Mouse (Mus musculus) intestine, postnatal 0 days (tissue): ENCODE measurements around the gene Nrg4. TPM values are rescaled to one million over a fixed set of nuclear protein-coding genes. Genes with fewer than 3 reads are reported as not detected.
"Not testable (repeated sequence)": the region's sequence is repeated elsewhere in the genome, so short reads cannot be mapped to it uniquely, and the experiment has no call there.

ENCODE experiments used
- ATAC-seq: fragments of 200-750 bp; cut with Nextera tagmentation; 2 replicates; pipeline ENCODE4 v1.8.0; 2017; ENCODE audit warnings: mild to moderate bottlenecking, moderate TSS enrichment, moderate library complexity
- H3K27ac ChIP-seq: fragments of 300-500 bp; sonication (generic); 2 replicates; pipeline ENCODE4 v1.5.1; 2014; ENCODE audit warnings: mild to moderate bottlenecking, low read depth, low read length, moderate library complexity
- H3K27me3 ChIP-seq: fragments of 300-500 bp; sonication (generic); replicated peaks from 2 replicates; pipeline ENCODE4 v1.6.1; 2014; ENCODE audit warnings: low read length, mixed read lengths; ENCODE audit not compliant: control insufficient read depth, insufficient read depth
- H3K36me3 ChIP-seq: fragments of 300-500 bp; sonication (generic); 2 replicates; pipeline ENCODE4 v1.6.1; 2014; ENCODE audit warnings: mild to moderate bottlenecking, moderate library complexity; ENCODE audit not compliant: control insufficient read depth, insufficient read depth
- H3K4me1 ChIP-seq: fragments of 300-500 bp; sonication (generic); replicated peaks from 2 replicates; pipeline ENCODE4 v1.6.1; 2014; ENCODE audit warnings: antibody characterized with exemption, low read length, mixed read lengths; ENCODE audit not compliant: control insufficient read depth, insufficient read depth
- H3K4me2 ChIP-seq: fragments of 300-500 bp; sonication (generic); replicated peaks from 2 replicates; pipeline ENCODE4 v1.6.1; 2014; ENCODE audit warnings: low read depth, mild to moderate bottlenecking, moderate library complexity
- H3K4me3 ChIP-seq: fragments of 300-500 bp; sonication (generic); 2 replicates; pipeline ENCODE4 v1.5.1; 2014; ENCODE audit warnings: low read depth, low read length
- H3K9ac ChIP-seq: fragments of 300-500 bp; sonication (generic); 2 replicates; pipeline ENCODE4 v1.6.1; 2014; ENCODE audit warnings: mild to moderate bottlenecking, low read depth, low read length
- H3K9me3 ChIP-seq: fragments of 300-500 bp; sonication (generic); 2 replicates; pipeline ENCODE4 v1.6.1; 2016; ENCODE audit warnings: mixed run types; ENCODE audit not compliant: control insufficient read depth
- CTCF ChIP-seq: sonication (generic); IDR thresholded peaks from 2 replicates; pipeline ENCODE4 v1.5.1; 2016; ENCODE audit warnings: low read depth, mild to moderate bottlenecking, control low read depth, antibody characterized with exemption, moderate library complexity
- WGBS: fragments of 180-500 bp; shearing (Covaris S2); extraction: QIAGEN DNeasy Blood & Tissue Kit; methylation state at CpG from one replicate; pipeline ENCODE4 v1.1.7; 2014; 5-methylcytosine and 5-hydroxymethylcytosine counted together
- polyA plus RNA-seq: library from polyadenylated mRNA; unstranded; fragments of >200 nt; fragmentation: Nextera tagmentation; extraction: Ambion mirVana; gene quantifications from 2 replicates; pipeline ENCODE4 v1.2.1, GENCODE M21; 2015

Nrg4 gene
- polyA plus RNA-seq, 1 experiment from 2014 or later = 4.9 TPM

DNA sequence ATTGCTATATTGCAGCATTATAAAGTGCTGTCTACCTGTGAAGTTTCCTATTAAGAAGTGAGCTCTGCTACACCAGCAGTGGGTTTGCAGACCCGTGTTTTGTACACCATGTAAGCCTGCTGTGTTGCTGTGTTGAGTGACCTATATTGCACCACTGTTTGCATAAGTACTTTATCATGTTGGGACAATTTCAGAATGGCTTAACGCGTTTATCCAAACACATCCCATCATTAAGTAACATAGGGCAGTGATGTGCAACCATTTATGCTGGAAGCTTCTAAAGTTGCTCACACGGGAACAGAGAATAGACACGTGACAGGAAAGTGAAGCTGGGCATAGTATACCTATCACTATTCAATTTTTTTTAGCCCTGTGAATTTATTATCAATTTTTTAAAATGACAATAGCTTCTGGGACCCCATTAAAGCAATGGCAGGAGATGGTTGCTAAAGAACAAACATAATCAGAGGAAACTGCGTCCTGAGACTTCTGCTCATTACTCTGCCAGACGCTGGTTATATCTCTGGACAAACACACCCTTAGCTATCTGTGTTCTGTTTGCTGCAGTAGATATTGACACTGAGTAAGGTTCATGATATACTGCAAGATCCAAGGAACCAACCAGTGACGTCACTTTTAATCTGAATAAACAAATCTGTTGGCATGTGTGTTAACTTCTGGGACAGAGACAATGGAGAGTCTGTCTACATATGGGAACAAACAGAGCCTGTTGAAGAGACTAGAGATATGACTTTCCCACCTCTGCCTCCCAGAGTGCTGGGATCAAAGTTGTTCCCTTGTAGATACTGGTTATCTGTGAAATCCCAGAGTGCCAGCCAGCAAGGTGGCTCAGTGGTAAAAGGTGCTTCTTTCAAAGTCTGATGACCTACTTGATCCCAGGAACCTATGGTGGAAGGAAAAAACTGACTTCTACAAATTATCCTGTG, 62.0 kb downstream of the Nrg4 start:
- H3K36me3 ChIP-seq = no peaks in the 10 kb centered on the region
- H3K9ac ChIP-seq = no peak overlapping the region
- H3K9me3 ChIP-seq = no peaks in the 10 kb centered on the region
- whole genome bisulfite sequencing = 29% methylated on average over 8 of the region's 8 CpGs
- ATAC-seq = peak; percentile 88
- no peaks in the 10 kb centered on the region for H3K27me3 ChIP-seq
- H3K27ac ChIP-seq = no peak overlapping the region
- no peaks in the 10 kb centered on the region for H3K4me1 ChIP-seq
- H3K4me3 ChIP-seq = no peak overlapping the region
- no peak overlapping the region for H3K4me2 ChIP-seq
- no peak for TF ChIP-seq CTCF

DNA sequence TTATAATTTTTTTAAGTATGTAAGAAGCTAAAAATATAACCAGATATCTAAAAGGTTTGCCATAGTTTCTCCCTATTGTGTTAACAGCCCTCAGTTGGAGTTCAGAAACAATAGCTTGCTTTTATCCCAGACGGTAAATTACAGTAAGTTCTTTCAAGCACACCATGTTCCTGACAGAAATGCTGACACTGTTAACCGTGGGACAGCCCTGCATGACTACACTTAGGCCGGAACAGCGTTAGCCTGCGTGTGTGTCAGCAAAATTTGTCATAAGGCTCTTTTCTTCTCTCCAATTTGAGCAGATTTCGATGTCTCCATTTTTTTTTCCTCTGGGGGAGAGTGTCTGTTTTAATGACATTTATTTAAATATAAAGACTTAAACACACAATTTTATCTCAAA, 66.9 kb downstream of the Nrg4 start:
- no peaks in the 10 kb centered on the region for H3K9me3 ChIP-seq
- H3K36me3 ChIP-seq = no peaks in the 10 kb centered on the region
- H3K4me2 ChIP-seq = no peak overlapping the region
- 64% methylated on average over 6 of the region's 6 CpGs for WGBS
- no peaks in the 10 kb centered on the region for H3K4me1 ChIP-seq
- H3K27me3 ChIP-seq = no peaks in the 10 kb centered on the region
- no peak overlapping the region for H3K9ac ChIP-seq
- H3K4me3 ChIP-seq = no peak overlapping the region
- no peak for TF ChIP-seq CTCF
- no peak for ATAC-seq
- H3K27ac ChIP-seq = no peak overlapping the region

DNA sequence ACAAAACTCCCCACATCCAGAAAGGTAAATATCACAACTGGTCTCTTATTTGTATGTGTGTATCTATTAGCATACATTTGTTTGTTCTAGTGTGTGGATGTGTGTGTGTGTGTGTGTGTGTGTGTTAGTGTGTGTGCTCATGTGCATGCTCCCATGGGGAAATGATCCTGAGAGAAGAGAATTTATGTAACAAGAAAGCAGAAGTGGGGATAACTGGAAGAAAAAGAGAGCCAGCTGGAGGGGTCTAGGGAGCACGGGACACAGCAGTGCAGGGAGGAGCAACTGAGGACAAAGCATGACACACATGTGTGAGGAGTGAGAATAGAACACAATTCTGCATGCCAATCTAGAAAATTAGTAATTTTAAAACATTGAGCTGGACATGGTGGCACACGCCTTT, 69.5 kb downstream of the Nrg4 start:
- H3K4me2 ChIP-seq = no peak overlapping the region
- no peaks in the 10 kb centered on the region for H3K36me3 ChIP-seq
- no peaks in the 10 kb centered on the region for H3K9me3 ChIP-seq
- no peaks in the 10 kb centered on the region for H3K27me3 ChIP-seq
- no peak for TF ChIP-seq CTCF
- WGBS = 88% methylated on average over 2 of the region's 2 CpGs
- H3K4me1 ChIP-seq = no peaks in the 10 kb centered on the region
- no peak for ATAC-seq
- no peak overlapping the region for H3K9ac ChIP-seq
- no peak overlapping the region for H3K4me3 ChIP-seq
- no peak overlapping the region for H3K27ac ChIP-seq

DNA sequence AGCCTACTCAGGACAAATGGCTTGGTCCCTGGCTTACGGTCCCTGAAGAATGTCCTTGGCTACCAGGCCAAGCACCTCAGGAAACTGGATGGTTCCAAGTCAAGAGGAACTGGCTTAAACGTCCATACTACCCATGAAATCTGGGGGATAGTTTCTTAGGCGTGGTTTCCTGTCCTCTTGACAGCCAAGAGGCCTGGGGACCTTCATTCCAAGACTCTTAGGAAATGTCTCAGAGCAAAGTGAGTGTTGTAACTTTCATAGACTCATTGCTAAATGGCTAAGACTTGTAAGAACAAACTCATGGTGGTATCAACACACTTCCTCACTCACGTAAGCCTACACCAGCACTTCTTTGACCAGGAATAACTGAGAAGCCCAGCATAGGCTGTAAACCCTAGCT, 71.0 kb downstream of the Nrg4 start:
- no peak overlapping the region for H3K27ac ChIP-seq
- no peaks in the 10 kb centered on the region for H3K9me3 ChIP-seq
- H3K36me3 ChIP-seq = no peaks in the 10 kb centered on the region
- no peak overlapping the region for H3K4me3 ChIP-seq
- no peak overlapping the region for H3K4me2 ChIP-seq
- TF ChIP-seq CTCF = no peak
- no peaks in the 10 kb centered on the region for H3K27me3 ChIP-seq
- no peaks in the 10 kb centered on the region for H3K4me1 ChIP-seq
- ATAC-seq = no peak
- no peak overlapping the region for H3K9ac ChIP-seq
- WGBS = 60% methylated on average over 4 of the region's 4 CpGs

DNA sequence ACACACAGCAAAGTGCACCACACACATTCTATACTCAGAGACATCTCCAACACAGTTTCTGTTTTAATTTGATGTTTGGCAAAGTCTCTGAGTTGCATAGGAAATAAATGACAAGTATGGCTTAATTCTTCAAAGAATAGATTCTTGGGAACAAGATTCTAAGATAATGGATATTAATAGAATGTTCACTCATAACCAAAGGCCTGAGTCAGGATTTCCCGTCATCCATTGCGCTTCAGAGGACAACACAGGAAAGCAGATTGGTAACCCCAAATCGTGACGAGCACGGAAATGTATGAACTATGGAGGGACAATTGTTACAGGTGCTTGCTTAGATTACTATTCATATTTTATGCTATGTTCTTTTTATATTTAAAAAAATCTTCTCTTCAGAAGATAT, 71.6 kb downstream of the Nrg4 start:
- no peaks in the 10 kb centered on the region for H3K9me3 ChIP-seq
- 95% methylated on average over 5 of the region's 5 CpGs for WGBS
- no peaks in the 10 kb centered on the region for H3K36me3 ChIP-seq
- H3K4me2 ChIP-seq = no peak overlapping the region
- TF ChIP-seq CTCF = no peak
- no peak overlapping the region for H3K27ac ChIP-seq
- no peaks in the 10 kb centered on the region for H3K4me1 ChIP-seq
- H3K27me3 ChIP-seq = no peaks in the 10 kb centered on the region
- no peak for ATAC-seq
- no peak overlapping the region for H3K9ac ChIP-seq
- no peak overlapping the region for H3K4me3 ChIP-seq

DNA sequence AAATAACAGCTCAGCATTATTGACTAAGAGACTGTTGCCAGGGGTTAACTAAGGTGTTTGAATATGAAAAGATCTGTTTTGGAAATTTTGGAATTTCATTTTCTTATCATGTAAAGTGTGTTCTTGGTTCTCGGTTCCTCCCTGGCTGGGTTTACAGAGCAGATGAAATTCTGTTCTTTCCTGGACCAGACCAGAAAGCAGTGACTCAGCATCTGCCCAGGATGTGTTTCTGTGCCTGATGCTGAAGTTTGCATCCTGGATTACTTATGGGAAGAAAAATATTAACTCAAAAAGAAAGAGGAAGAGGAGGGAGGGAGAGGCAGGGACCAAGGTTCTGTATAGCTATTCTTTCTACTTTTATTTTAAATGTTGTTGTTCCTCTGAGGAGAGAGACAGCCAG, 72.8 kb downstream of the Nrg4 start:
- Histone ChIP-seq H3K9ac (no peak overlapping the region), H3K27me3 (no peaks in the 10 kb centered on the region), H3K4me3 (no peak overlapping the region), H3K4me1 (no peaks in the 10 kb centered on the region), H3K4me2 (no peak overlapping the region), H3K27ac (no peak overlapping the region), H3K36me3 (no peaks in the 10 kb centered on the region), H3K9me3 (no peaks in the 10 kb centered on the region)
- TF ChIP-seq CTCF = no peak
- no peak for ATAC-seq
- 75% methylated on average over 1 of the region's 1 CpGs for WGBS

DNA sequence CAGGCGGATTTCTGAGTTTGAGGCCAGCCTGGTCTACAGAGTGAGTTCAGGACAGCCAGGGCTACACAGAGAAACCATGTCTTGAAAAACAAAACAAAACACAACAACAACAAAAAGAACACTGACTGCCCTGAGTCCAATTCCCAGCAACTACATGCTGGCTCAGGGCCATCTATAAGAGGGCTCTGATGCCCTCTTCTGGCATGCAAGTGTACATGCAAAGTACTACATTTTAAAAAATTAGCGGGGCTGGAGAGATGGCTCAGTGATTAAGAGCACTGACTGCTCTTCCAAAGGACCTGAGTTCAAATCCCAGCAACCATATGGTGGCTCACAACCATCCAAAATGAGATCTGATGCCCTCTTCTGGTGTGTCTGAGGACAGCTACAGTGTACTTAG, 74.5 kb downstream of the Nrg4 start:
- H3K4me3 ChIP-seq, H3K9me3 ChIP-seq, H3K9ac ChIP-seq, H3K4me2 ChIP-seq, ATAC-seq, H3K4me1 ChIP-seq, H3K36me3 ChIP-seq, H3K27me3 ChIP-seq, H3K27ac ChIP-seq: not testable (repeated sequence)
- 64% methylated on average over 2 of the region's 2 CpGs for WGBS
- peak; percentile 69 for TF ChIP-seq CTCF
